Mouse (Mus musculus) activated CD4-positive, CD25-positive, alpha-beta regulatory T cell, adult 4 months (primary cell): ENCODE data around the gene Nuak1. TPM values are rescaled to one million over a fixed set of nuclear protein-coding genes. Genes with fewer than 3 reads are reported as not detected.
A peak's percentile ranks its signal among the peaks of the same experiment; 100 is the strongest.
"Not testable (repeated sequence)": the region's sequence is repeated elsewhere in the genome, so short reads cannot be mapped to it uniquely, and the experiment has no call there.

Experiments
- ATAC-seq: one replicate; pipeline ENCODE4 v1.8.0; 2017
- polyA plus RNA-seq, 2 experiments: library from polyadenylated mRNA; unstranded; fragments of 100-300 nt; shearing (Covaris generic); gene quantifications; one replicate each; pipeline ENCODE4 v1.2.1; 2017

Gene Nuak1
- polyA plus RNA-seq = not detected

DNA sequence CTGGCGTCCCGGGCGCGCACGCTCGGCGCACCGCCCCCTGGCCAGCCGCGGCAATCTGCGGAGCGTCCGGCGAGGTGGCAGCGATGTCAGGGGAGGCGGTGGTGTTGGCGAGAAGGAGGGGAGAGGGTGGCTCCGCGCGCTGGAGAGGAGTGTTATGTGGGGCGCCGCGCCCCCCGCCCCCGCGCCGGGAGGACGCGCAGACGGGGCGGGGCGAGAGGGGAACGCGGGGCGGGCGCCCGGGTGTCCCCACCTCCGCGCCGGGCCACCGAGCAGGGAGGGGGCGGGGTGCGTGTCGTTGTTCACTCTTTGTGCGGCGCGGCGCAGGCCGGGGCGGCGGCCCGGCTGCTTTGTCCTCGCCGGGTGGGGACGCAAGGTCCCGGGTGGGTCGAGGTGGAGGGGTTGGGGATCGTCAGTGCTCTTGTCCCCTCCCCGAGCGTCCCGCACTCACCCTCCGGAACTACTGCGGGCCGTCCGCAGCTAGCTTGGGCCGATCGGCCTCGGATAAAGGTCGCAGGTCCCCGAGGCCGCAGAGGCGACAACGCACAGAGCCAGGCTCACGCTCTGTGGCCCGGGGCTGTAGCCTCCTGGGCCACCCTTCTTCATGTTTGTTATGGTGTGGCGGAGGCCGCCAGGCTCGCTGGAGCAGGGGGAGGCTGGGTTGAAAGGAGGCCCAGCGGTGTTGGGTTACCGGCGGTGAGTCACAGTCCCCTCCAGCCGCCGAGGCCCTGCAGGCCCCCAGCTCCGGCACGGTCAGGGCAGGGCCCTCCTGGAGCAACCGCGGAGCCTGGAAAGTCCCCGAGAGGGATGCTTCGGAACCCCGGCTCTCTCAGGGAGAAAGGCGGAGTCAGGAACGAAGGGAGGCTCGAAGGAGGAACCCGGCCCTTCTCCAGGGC, at the start of gene Nuak1:
TSS of gene Nuak1 (minus strand) at position 57 of the 893 bp plus-strand sequence.
- peak; percentile 60 for ATAC-seq

DNA sequence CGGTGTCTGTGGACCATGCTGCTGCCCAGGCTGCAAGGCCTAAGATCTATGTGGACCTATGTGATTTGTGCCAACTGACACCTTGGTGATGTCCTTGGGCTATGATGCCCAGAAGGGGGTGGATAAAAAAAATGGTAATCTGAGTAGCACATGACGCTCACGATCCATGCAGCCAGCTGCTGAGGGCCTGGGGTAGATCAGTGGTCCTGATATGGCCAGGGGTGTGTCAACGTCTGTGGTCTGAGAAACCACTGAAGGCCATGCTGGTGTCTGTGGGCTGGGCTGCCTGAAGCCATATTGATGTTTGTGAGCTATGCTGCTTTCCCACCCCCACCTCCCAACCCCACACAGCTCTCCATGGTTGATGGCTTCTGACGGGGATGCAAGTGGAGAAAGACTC, 49.7 kb upstream of the Nuak1 start:
- ATAC-seq = no peak

- peak; percentile 46 for ATAC-seq
These were observed 47.9 kb upstream of the Nuak1 start for GRCm38 (mm10) chr10:84488315-84488714.

- no peak for ATAC-seq
These were observed 44.3 kb upstream of the Nuak1 start for GRCm38 (mm10) chr10:84484661-84485060.

DNA sequence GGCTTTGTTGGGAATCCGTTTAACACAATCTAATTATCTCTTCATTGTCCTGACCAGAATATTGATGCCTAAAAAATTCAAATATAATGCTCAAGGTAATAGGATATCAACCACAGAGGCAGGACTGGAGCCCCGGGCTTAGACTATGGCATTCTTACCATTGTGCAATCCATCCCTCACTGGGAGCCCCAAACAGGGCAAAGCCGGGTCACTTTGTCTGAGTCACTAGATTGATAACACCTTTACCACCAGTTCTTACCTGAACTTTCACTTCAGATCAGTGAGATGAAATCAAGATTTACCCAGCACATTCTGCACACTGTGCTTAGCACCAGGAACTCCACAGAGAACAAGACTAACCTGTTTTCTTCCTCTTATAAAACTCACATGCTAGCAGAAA, 43.2 kb upstream of the Nuak1 start:
- no peak for ATAC-seq

- no peak for ATAC-seq
These were observed 42.7 kb upstream of the Nuak1 start for GRCm38 (mm10) chr10:84483069-84483468.

DNA sequence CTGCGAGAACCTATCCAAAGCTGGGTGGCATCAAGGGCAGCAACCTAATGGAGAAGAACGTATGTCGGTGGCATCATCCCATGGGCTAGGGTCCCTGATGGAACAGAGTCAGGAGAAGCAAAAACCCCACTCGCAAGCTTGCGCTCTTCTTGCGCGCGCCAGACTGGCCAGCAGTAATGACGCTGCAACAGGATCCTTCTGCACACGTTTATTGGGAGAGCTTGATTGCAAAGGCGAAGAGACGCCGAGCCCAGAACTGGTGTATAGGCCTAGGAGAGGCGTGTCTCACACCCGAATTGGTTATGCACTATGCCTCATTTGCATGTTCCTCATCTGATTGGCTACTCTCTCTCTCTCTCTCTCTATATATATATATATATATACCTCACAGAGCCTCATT, 42.0 kb upstream of the Nuak1 start:
- ATAC-seq = not testable (repeated sequence)

DNA sequence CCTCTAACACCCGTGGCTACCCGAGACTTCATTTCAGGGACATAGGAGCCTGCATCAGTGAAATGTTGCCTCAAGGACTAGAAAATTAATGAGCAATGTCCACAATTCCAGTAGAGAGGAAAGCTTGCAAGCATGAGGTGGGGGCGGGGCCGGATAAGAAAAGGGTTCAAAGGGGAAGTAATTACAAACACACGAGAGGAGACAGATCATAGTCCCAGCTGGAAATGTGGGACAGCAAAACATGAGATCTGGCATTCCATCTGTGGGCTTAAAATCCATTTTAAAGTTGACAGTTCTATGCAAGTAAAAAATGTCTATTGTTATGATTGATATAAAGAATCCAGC, 40.9 kb upstream of the Nuak1 start:
- no peak for ATAC-seq

DNA sequence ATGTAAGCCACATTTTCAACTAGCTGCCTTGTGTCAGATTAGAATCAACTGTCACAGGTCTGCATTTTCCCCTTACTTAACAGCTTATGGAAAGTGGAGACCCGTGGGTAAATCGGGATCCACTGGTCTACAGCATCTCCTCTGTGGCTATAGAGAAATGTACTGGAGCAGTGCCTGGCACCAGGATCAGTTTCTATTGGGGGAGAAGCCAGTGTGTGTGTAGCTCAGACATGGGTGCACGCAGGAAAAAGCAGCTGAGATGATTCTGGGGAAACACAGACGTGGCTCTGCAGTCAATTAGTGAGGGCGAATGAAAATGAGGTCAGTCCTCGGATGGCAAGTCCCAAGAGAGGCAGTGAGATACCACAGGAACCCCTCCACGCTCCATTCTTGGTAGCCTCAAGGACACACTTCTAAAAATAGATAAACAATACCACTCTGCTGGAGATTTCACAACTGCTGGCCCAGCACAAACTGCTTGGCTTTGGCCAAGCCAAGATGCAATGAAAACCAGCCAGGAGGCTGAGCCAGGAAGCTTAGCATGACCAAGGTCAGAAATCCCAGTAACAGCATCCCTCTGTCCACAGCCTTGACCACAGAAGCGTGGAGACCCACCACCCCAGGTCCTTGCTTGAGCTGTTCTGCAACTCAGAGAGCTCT, 40.4 kb upstream of the Nuak1 start:
- no peak for ATAC-seq

GRCm38 (mm10) chr10:84480146-84480545, 39.7 kb upstream of the Nuak1 start:
- no peak for ATAC-seq

DNA sequence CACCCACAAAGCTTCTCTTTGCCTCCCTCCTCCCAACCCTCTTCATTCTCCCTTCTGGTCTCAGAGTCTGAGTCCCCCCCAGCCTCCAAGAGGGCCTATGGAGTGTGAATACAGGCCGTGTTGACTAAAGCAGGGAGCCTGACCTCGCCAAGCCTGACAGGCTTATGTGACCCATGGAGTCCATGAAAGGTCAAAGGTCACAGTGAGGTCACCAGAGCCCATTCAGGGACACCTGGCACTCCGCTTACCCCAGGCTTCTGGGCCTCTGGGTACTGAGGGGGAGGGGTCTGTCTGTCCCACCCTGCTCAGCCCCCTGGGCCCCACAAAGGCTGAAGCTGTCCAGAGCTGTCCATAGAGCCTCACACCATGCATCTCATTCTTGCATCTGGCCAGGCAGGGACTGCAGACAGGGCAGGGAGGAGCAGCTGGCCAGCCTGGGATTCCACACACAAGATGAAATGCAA, 37.2 kb upstream of the Nuak1 start:
- ATAC-seq = no peak

DNA sequence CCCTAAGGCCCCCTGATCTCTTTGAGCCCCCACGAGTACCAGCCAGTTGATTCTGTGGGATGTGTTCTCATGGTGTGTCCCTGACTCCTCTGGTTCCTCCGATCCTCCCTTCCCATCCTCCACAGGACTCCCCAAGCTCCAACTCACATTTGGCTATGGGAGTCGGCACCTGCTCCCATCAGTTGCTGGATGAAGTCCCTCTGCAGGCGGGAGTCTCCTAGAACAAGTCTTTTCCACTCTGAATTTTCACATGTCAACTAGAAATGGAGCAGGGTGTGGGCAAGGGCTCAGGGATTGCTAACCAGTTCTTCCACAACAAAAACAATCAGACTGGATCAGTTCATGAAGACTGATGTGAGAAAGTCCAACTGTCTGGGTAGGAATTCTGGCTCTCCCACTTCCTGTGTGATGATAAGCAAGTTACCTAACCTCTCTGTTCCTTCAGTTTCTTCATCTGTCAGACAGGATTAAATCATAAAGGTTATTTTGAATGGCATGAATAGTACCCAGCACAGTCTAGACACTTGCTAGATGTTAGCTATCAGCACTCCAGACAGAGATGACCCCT, 36.7 kb upstream of the Nuak1 start:
- ATAC-seq = no peak

- no peak for ATAC-seq
These were observed 27.3 kb upstream of the Nuak1 start for GRCm38 (mm10) chr10:84467555-84468164.

- no peak for ATAC-seq
These were observed 25.1 kb upstream of the Nuak1 start for GRCm38 (mm10) chr10:84465511-84465910.

DNA sequence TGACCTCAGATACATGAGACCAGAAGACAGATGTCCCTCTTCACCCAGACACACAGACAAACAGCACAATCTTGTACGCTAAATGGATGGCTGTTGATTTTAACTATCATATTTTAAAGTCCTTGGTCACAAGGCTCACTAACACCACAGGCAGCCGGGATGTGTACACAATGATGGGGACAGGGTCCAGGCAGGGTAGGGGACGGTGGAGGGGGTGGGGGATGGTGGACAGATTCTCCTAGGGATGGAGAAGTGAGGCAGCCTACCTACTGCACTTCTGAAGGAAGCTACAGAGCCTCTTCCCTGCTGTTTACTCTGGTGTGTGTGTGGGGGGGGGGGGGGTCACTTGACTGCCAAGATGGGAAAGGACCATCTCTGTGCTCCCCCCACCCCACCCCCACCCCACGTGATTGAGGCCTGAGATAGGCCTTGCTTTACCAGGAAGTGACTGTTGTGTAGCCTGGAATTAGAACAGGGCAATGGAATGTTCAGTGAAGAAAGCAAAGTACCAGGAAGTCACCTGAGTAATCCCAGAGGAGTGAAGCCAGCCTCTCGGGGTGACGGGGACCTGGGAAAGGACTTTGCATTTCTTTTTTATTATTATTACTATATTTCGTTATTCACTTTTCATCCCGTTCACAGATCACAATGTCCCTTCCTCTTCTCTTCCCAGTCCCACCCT, 20.2 kb upstream of the Nuak1 start:
- no peak for ATAC-seq

DNA sequence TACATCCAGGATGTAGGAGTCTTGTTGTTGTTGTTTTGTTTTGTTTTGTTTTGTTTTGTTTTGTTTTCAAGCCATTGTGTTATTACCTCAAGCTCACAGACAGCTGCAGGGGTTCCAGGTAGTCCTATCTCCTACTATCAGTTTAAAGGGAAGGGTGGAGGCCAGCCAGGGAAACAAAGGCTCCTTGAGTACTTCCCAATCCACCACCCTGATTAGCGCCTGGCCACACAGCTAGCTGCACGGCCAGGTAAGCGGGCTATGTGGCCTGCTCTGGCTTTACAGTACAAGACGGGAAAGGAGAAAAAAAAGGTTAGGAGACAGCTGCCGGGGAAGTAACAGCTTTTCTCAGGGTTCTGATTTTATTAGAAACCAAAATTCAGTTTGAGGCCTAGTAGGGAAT, 17.7 kb upstream of the Nuak1 start:
- no peak for ATAC-seq

GRCm38 (mm10) chr10:84457539-84457938, 17.1 kb upstream of the Nuak1 start:
- no peak for ATAC-seq

DNA sequence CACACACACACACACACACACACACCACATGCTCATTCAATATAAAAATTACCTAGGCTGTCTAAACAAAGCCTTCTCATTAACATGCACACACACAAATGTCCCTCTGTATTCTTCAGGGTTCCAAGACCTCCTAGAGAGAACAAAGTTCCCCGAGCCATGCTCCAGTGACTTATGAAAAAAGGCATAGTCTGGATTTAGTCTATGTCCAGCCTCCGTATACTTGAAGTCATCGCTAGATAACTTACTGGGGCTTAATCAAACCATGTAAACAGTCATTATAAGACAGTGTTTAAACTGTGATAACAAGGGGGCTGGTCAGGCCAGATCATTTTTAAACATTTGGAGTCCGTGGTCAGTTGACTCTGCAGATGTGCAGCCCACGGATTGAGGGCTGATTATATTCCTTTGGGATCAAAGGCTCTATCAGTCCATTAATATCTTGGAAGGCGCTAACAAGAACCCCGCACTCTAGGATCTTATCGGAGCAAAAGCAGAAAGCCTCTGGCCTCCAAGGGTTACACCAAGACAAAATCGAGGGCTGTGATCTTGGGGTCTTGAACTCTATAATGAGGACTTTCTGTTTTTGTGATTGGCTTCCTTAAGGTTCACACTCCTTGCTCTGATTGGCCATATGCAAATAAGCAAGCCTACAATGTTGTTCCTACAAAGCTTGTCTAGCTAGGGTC, 16.4 kb upstream of the Nuak1 start:
- no peak for ATAC-seq

DNA sequence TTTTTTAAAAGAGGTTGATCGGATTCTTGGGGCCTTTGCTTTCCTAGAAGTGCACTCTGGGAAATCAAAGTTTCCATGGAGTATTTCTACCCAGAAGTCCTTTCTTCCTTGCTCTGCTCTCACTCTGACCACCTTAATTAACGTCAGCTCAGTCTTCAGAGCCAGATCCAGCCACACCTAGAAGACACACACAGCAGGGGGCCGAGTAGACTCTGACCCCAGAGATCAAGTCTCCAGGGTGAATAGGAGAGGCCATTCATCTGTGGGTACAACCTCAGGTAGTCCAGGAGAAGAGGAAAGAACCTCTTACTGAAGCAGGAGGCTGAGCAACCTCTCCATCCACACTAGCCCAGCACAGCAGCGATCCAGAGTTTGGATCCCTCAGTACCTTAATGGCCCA, 11.5 kb upstream of the Nuak1 start:
- no peak for ATAC-seq

DNA sequence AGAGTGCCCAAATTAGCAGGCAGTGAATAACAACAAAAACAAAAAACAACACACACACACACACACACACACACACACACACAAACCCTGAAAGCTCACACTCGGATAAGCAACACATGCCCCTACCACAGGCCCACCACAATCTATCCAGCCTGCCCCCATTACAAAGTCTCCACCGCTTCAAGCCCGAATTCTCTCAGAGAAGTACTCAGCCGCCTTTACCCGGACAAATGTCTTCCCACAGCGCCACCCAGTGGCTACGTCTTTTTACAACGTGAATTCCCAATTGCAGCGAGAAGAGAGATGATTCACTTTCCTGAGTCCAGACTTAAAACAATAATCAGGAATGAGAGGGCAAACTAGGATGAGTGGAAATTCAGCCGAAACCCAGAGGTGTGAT, 10.3 kb upstream of the Nuak1 start:
- no peak for ATAC-seq

DNA sequence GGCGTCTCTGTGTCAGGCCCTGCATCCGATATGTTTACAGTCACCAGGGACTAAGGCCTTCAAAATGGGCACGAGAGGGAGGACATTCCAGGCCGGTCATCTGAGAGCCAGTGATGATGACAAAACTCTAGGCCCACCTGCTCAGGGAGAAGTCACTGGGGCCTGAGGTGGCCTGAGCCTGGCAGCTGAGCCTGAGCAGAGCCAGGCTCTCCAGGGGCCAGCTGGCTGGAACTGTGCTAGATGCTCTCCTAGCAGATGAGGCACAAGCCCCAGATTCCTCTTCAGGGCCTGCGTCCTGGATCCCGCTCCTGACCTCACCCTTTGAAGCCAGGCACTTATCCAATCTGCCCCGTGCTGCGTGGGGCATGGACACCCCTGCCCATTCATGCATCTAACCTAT, 9.3 kb upstream of the Nuak1 start:
- no peak for ATAC-seq

- no peak for ATAC-seq
These were observed 7.0 kb upstream of the Nuak1 start for GRCm38 (mm10) chr10:84447411-84447821.
